Mouse (Mus musculus) left cerebral cortex, postnatal 14 days (tissue): ENCODE measurements around the gene Lrrc30. TPM values are rescaled to one million over a fixed set of nuclear protein-coding genes. Genes with fewer than 3 reads are reported as not detected.

Experiments used
- DNase-seq, 2 experiments: peaks; one replicate each; pipeline ENCODE4 v3.0.0; 2021 to 2022; ENCODE audit warnings: low spot score in 2 of 2, mixed read lengths in 1 of 2
- intact Hi-C: fragments of 180-260 bp; cut with DNase I; formaldehyde crosslinking; loops from one replicate; pipeline ENCODE4 v1.15.1; 2025
- total RNA-seq, 2 experiments: library from RNA; stranded (reverse); gene quantifications; 2 replicates each; pipeline ENCODE4 v1.2.3; 2021

The Lrrc30 gene
- total RNA-seq, 2 experiments from 2014 or later, result not detected

DNA sequence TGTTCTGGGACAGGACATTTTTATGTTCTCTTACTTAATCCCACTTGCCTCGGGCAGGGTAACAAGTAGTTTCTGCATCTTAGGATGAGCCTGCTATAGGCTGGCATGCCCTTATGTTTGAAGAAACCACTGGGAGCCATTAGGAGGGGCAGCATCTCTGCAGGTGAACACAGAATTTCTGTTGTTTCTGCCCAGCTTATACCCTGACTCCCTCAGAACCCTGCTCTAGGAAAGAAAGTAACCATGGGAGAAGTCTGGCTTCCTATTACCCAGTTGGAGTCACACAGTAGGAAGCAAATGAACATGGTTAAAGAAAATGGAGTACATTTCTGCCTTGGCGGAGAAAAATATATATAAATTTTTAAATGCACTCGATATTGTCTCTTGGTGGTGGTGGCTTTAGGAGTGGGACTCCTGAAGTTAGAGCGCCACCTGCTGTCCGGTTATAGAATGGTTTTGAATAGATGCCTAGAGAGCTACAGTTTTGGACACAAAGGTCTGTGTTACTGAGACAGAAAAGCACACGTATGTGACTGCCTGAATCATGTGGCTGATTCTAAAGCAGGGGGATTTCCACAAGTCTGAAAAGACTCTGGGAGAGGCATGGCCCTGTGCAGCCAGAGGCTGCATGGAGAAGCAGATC is 47.5 kb downstream of the Lrrc30 start:
- peak; percentile 89 to 92 for DNase-seq
- intact Hi-C loops, result loop anchor here (2.0 to 10.0 kb wide), 2 partner anchors 830 to 1006 kb away; no protein-coding TSS in a partner anchor

DNA sequence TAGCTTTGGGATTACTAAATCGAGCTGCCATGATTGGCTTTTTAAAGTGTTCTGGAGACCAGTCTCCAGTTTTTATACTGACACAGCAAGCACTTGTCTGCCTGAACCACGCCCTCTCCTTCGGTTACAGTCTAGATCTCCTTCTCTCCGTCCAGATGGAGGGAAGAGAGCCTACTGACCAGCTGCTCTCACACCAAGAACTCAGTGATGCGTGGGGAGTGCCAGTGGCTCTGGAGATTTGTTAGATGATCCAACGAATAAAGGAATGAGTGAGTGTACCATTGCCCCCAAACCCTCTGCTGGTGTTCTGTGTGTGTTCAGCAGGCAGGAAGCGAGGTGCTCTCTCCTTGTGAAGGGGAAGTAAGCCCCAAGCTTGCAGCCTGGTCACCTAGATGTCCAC is 48.0 kb downstream of the Lrrc30 start:
- no peak for DNase-seq
- intact Hi-C loops, result loop anchor here (2.0 to 10.0 kb wide), 2 partner anchors 830 to 1006 kb away; no protein-coding TSS in a partner anchor

DNA sequence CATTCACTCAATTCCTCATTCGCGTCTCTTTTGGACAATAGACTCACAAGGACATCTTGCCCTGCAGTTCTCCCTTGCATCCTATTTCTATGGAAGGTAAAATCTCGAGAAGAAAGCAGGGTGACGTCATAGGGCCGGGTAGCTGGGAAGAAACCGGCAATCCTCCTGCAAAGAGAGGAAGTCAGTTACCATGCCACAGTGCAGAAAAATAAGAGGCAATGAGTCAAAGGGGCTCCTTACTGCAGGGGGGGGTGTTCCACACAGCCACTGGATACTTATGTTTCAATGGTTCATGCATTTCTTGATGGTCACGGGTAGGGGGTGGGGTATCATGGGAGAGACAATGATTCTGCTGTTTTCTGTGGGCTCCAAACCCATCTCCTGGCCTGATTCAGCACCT is 49.1 kb downstream of the Lrrc30 start:
- no peak for DNase-seq
- intact Hi-C loops, result loop anchor here (2.0 to 10.0 kb wide), 2 partner anchors 829 to 899 kb away; no protein-coding TSS in a partner anchor

DNA sequence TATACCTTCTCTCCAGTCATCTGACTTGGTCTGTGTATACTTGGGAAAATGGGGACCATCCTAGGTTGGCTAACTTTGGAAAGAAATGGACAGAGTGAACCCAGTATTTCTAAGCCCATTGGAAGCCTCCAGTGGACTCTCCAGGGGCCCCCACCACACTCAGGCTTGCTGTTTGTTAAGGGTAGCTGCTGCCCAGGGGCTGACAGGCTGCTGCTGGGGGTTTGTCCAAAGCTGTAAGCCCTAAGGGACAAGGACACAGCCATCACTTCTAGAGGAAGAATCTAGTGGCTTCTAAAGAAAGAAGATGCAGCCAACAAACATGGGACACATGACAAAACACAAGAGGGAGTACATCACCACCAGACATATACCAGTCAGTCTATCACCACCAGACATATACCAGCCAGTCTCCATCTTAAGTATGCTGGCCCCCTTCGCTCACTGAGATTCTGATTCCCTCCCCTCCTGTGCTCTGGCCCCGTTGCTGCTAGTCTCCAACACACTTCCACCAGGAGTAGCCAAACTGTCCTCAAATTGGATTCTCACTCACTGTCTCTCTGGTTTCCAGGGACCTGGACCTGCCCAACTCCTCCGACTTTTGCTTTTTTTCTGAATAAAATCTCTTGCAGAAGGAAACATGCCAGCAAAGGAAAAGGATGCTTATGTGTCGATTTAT is 49.7 kb downstream of the Lrrc30 start:
- intact Hi-C loops, result loop anchor here (2.0 to 10.0 kb wide), 2 partner anchors 828 to 898 kb away; no protein-coding TSS in a partner anchor
- DNase-seq, result no peak

DNA sequence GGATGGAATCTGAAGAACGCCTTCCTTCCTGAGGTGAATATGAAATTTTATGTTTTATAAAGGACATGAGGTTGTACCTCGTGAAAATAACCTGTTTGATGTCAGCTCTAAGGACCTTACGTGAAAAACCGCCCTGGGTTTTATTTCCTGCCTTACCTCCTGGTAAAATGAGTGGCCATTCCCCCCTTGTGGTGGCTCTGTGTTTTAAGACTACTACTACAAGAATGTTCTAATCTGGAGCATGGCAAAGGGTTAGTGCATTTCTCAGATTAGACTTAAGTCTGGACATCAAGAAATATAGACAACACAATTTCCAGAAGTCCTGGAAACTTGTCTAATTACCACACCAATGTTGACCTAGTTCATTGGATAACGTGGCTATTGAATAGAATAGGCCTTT is 50.7 kb downstream of the Lrrc30 start:
- intact Hi-C loops, result loop anchor here (2.0 to 10.0 kb wide), 2 partner anchors 827 to 897 kb away; no protein-coding TSS in a partner anchor
- DNase-seq, result no peak

Other genes starting within 250 kb of the Lrrc30 start
- 1 to 10 TPM; 4.8 to 6.5 TPM for gene Lama1, start 64.5 kb upstream of the Lrrc30 start, total RNA-seq